Mouse (Mus musculus) CH12.LX (cell line): ENCODE measurements at regions not wholly inside any gene's neighbourhood (a gene's known extent, or its start where the extent isn't known, plus 50 kb on each side); places are given as distances from the start of the nearest gene placed in this dataset.

Experiments
- DNase-seq: peaks from one replicate; pipeline ENCODE4 v3.0.0-alpha.2; 2013; ENCODE audit errors: extremely low read depth
- H3K27ac ChIP-seq: 2 replicates; pipeline ENCODE4 v1.5.1; 2012; ENCODE audit warnings: low read depth, mild to moderate bottlenecking, control low read depth, moderate library complexity; ENCODE audit not compliant: insufficient read depth
- H3K27me3 ChIP-seq: replicated peaks from 2 replicates; pipeline ENCODE3; 2012; ENCODE audit warnings: inconsistent platforms
- H3K36me3 ChIP-seq, 2 experiments: replicated peaks in 1 of 2; 2 replicates each; pipeline versions ENCODE3 to v1.6.1; 2012; ENCODE audit warnings: inconsistent platforms in 1 of 2, low read length in 1 of 2, mild to moderate bottlenecking in 1 of 2, mixed read lengths in 1 of 2, moderate library complexity in 1 of 2; ENCODE audit not compliant: control insufficient read depth in 1 of 2, insufficient read depth in 1 of 2
- H3K4me1 ChIP-seq, 2 experiments: 2 replicates each; pipeline ENCODE4 v1.6.1; 2012; ENCODE audit warnings: inconsistent platforms in 1 of 2, moderate library complexity in 1 of 2; ENCODE audit not compliant: insufficient read depth in 2 of 2, control insufficient read depth in 1 of 2
- H3K4me2 ChIP-seq: 2 replicates; pipeline ENCODE4 v1.6.1; 2012; ENCODE audit warnings: low read depth, mild to moderate bottlenecking, control low read depth; ENCODE audit not compliant: poor library complexity, insufficient read depth, severe bottlenecking
- H3K4me3 ChIP-seq, 3 experiments: fragments of 150-350 bp in 1 of 3; sonication (generic) in 1 of 3; replicated peaks in 1 of 3; 2 replicates each; pipeline versions ENCODE3 to v1.5.1; 2011 to 2012; ENCODE audit warnings: low read depth in 2 of 3, low read length in 2 of 3, mild to moderate bottlenecking in 2 of 3, moderate library complexity in 2 of 3, control low read depth in 1 of 3, improper control_type of control experiment in 1 of 3, inconsistent platforms in 1 of 3, mixed read lengths in 1 of 3; ENCODE audit not compliant: poor library complexity in 1 of 3
- H3K79me2 ChIP-seq: replicated peaks from 2 replicates; pipeline ENCODE4 v1.6.1; 2012; ENCODE audit warnings: mild to moderate bottlenecking, moderate library complexity; ENCODE audit not compliant: control insufficient read depth, poor library complexity, insufficient read depth, severe bottlenecking; ENCODE audit errors: extremely low read depth
- H3K9ac ChIP-seq: 2 replicates; pipeline ENCODE4 v1.6.1; 2012; ENCODE audit warnings: low read depth, mild to moderate bottlenecking, control low read depth, moderate library complexity; ENCODE audit not compliant: insufficient read depth
- H3K9me3 ChIP-seq: replicated peaks from 2 replicates; pipeline ENCODE3; 2012; ENCODE audit warnings: low read length, inconsistent platforms, mixed read lengths
- BHLHE40 ChIP-seq: IDR thresholded peaks from 2 replicates; pipeline ENCODE4 v1.6.1; 2011; ENCODE audit warnings: mild to moderate bottlenecking, low read depth, low read length, improper control_type of control experiment
- CHD1 ChIP-seq: IDR thresholded peaks from 2 replicates; pipeline ENCODE4 v1.6.1; 2012; ENCODE audit warnings: low read depth, low read length, improper control_type of control experiment, inconsistent platforms
- CHD2 ChIP-seq: IDR thresholded peaks from 2 replicates; pipeline ENCODE4 v1.6.1; 2011; ENCODE audit warnings: low read length, improper control_type of control experiment
- CTCF ChIP-seq, 2 experiments: IDR thresholded peaks in 1 of 2; conservative IDR thresholded peaks in 1 of 2; 2 replicates each; pipeline ENCODE4 v1.5.1; 2011 to 2012; ENCODE audit warnings: low read depth in 2 of 2, low read length in 2 of 2, improper control_type of control experiment in 1 of 2, inconsistent platforms in 1 of 2, mild to moderate bottlenecking in 1 of 2, moderate library complexity in 1 of 2
- E2F4 ChIP-seq: IDR thresholded peaks from 2 replicates; pipeline ENCODE4 v1.6.1; 2011; ENCODE audit warnings: low read depth, low read length, improper control_type of control experiment; ENCODE audit not compliant: insufficient replicate concordance
- ELF1 ChIP-seq: IDR thresholded peaks from 2 replicates; pipeline ENCODE4 v1.6.1; 2014; ENCODE audit warnings: low read depth, mild to moderate bottlenecking, inconsistent platforms, low read length, improper control_type of control experiment
- EP300 ChIP-seq: IDR thresholded peaks from 2 replicates; pipeline ENCODE4 v1.6.1; 2011; ENCODE audit warnings: low read length, improper control_type of control experiment
- ETS1 ChIP-seq: conservative IDR thresholded peaks from 2 replicates; pipeline ENCODE4 v1.6.1; 2012; ENCODE audit warnings: low read depth, mild to moderate bottlenecking, inconsistent platforms, low read length, improper control_type of control experiment, moderate library complexity
- GABPA ChIP-seq: IDR thresholded peaks from 2 replicates; pipeline ENCODE4 v1.6.1; 2012; ENCODE audit warnings: low read depth, low read length, improper control_type of control experiment, inconsistent platforms; ENCODE audit not compliant: insufficient replicate concordance
- JUN ChIP-seq: IDR thresholded peaks from 2 replicates; pipeline ENCODE4 v1.6.1; 2011; ENCODE audit warnings: low read depth, mild to moderate bottlenecking, low read length, improper control_type of control experiment, moderate library complexity; ENCODE audit not compliant: insufficient read depth
- JUND ChIP-seq: conservative IDR thresholded peaks from 2 replicates; pipeline ENCODE4 v1.6.1; 2011; ENCODE audit warnings: low read depth, low read length, improper control_type of control experiment
- MAZ ChIP-seq: IDR thresholded peaks from 2 replicates; pipeline ENCODE4 v1.6.1; 2012; ENCODE audit warnings: low read depth, mild to moderate bottlenecking, inconsistent platforms, low read length, improper control_type of control experiment, moderate library complexity
- MYC ChIP-seq: IDR thresholded peaks from 2 replicates; pipeline ENCODE4 v1.6.1; 2011; ENCODE audit warnings: low read depth, mild to moderate bottlenecking, improper control_type of control experiment, low read length
- PAX5 ChIP-seq: IDR thresholded peaks from 2 replicates; pipeline ENCODE4 v1.6.1; 2012; ENCODE audit warnings: low read length, inconsistent platforms, mixed read lengths
- POLR2AphosphoS2 ChIP-seq: IDR thresholded peaks from 2 replicates; pipeline ENCODE4 v1.6.1; 2011; ENCODE audit warnings: low read depth, low read length, improper control_type of control experiment
- RAD21 ChIP-seq: IDR thresholded peaks from 2 replicates; pipeline ENCODE4 v1.6.1; 2011; ENCODE audit warnings: low read depth, mild to moderate bottlenecking, low read length, improper control_type of control experiment, moderate library complexity
- SIN3A ChIP-seq: IDR thresholded peaks from 2 replicates; pipeline ENCODE4 v1.6.1; 2012; ENCODE audit warnings: low read length, improper control_type of control experiment, inconsistent platforms
- SMC3 ChIP-seq: IDR thresholded peaks from 2 replicates; pipeline ENCODE4 v1.6.1; 2011; ENCODE audit warnings: low read depth, low read length, improper control_type of control experiment
- TBP ChIP-seq: conservative IDR thresholded peaks from 2 replicates; pipeline ENCODE4 v1.6.1; 2011; ENCODE audit warnings: low read depth, low read length, improper control_type of control experiment
- TCF12 ChIP-seq: IDR thresholded peaks from 2 replicates; pipeline ENCODE4 v1.6.1; 2014; ENCODE audit warnings: low read depth, mild to moderate bottlenecking, inconsistent platforms, low read length, improper control_type of control experiment
- USF1 ChIP-seq: IDR thresholded peaks from 2 replicates; pipeline ENCODE4 v1.6.1; 2014; ENCODE audit warnings: low read depth, mild to moderate bottlenecking, inconsistent platforms, low read length, improper control_type of control experiment
- ZC3H11A ChIP-seq: IDR thresholded peaks from 2 replicates; pipeline ENCODE4 v1.6.1; 2012; ENCODE audit warnings: low read depth, mild to moderate bottlenecking, inconsistent platforms, low read length, improper control_type of control experiment
- ZMIZ1 ChIP-seq: IDR thresholded peaks from 2 replicates; pipeline ENCODE4 v1.6.1; 2012; ENCODE audit warnings: low read depth, mild to moderate bottlenecking, inconsistent platforms, low read length, improper control_type of control experiment
- dilution Hi-C: fragments of 300-500 bp; cut with MboI; formaldehyde crosslinking; loops from 2 replicates; pipeline ENCODE4 v1.14.3; 2020; ENCODE audit warnings: low sequenced_read_pairs; ENCODE audit not compliant: extremely low pct_unique_long_range_greater_than_20kb, extremely low pct_ligation_motif_present
- in situ Hi-C: fragments of 300-500 bp; cut with MboI; formaldehyde crosslinking; loops from 3 replicates; pipeline ENCODE4 v1.14.3; 2019; ENCODE audit warnings: low sequenced_read_pairs, low pct_ligation_motif_present, low pct_unique_long_range_greater_than_20kb, mixed read lengths

GRCm38 (mm10) chr12:56440068-56440847 is 94.6 kb upstream of the Mbip start:
- no peaks in the 10 kb centered on the region for H3K4me1 ChIP-seq
- no peaks in the 10 kb centered on the region for H3K36me3 ChIP-seq
- no peak overlapping the region for H3K27ac ChIP-seq
- TF ChIP-seq ZC3H11A (no peak), ELF1 (no peak), PAX5 (no peak), SIN3A (no peak), MYC (no peak), E2F4 (no peak), CHD1 (no peak), ZMIZ1 (no peak), POLR2AphosphoS2 (no peak), CTCF (conservative IDR thresholded peaks at IDR 0.05 in 1 of 2, IDR thresholded peaks at IDR 0.05 in 1 of 2; ENCODE audit: low read depth in 2 of 2, low read length in 2 of 2) (no peak), EP300 (no peak), GABPA (no peak), SMC3 (no peak), ETS1 (no peak), JUND (no peak), JUN (no peak), USF1 (no peak)
- no peaks in the 10 kb centered on the region for H3K79me2 ChIP-seq
- peak overlapping the region; percentile 27; the same call in 1 of the 2 replicates for H3K4me2 ChIP-seq
- no peak for DNase-seq
- no peak overlapping the region for H3K9ac ChIP-seq
- H3K27me3 ChIP-seq = no peaks in the 10 kb centered on the region
- dilution Hi-C loops (no loop called here), in situ Hi-C loops (no loop called here)
- H3K9me3 ChIP-seq = no peaks in the 10 kb centered on the region
- no peak overlapping the region for H3K4me3 ChIP-seq

- no peak overlapping the region for H3K9ac ChIP-seq
- no peak overlapping the region for H3K4me2 ChIP-seq
- TF ChIP-seq MYC (no peak), RAD21 (no peak), ETS1 (no peak), SIN3A (no peak), POLR2AphosphoS2 (no peak), BHLHE40 (no peak), TBP (no peak), CHD1 (no peak), MAZ (no peak), TCF12 (no peak), ZMIZ1 (no peak), CHD2 (no peak)
- H3K4me1 ChIP-seq = no peaks in the 10 kb centered on the region
- in situ Hi-C loops = no loop called here
- no peaks in the 10 kb centered on the region for H3K9me3 ChIP-seq
- H3K79me2 ChIP-seq = no peaks in the 10 kb centered on the region
- H3K27me3 ChIP-seq = no peaks in the 10 kb centered on the region
- DNase-seq = no peak
- H3K27ac ChIP-seq = no peak overlapping the region
- dilution Hi-C loops = no loop called here
- no peaks in the 10 kb centered on the region for H3K36me3 ChIP-seq
- no peak overlapping the region for H3K4me3 ChIP-seq
These were observed 92.7 kb upstream of the Mbip start for GRCm38 (mm10) chr12:56438384-56438783.
